Mouse (Mus musculus): ENCODE measurements around the gene Hinfp. TPM values are rescaled to one million over a fixed set of nuclear protein-coding genes. Genes with fewer than 3 reads are reported as not detected.
A peak's percentile ranks its signal among the peaks of the same experiment; 100 is the strongest.
"Not testable (repeated sequence)": the region's sequence is repeated elsewhere in the genome, so short reads cannot be mapped to it uniquely, and the experiment has no call there.

Hinfp gene
- polyA plus RNA-seq, 1 experiment from 2014 or later, result 31.4 TPM

DNA sequence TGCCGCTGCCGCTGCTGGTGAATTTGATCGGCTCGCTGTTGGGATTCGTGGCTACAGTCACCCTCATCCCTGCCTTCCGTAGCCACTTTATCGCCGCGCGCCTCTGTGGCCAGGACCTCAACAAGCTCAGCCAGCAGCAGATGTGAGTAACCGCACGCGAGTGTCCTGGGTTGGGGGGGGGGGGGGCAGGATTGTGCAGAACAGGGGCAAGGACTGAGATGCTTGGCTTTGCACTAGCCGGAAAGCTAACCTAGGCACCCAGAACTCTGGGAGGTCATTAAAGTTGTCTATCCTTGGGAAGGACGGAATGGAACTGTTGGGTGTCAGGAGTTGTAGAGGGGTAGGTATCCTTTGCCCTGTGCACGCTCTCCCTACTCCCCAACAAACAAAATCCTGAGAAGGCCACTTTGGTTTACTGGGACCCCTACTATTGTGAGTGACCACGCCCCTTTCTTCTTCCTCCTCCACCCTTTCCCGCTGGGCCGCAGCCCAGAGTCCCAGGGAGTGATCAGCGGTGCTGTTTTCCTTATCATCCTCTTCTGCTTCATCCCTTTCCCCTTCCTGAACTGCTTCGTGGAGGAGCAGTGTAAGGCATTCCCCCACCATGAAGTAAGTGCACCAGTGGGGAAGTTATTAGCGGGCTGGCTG, 21.7 kb upstream of the Hinfp start:
- peak overlapping the region; percentile 94 for H3K27ac ChIP-seq
- peak overlapping the region; percentile 86 for H3K4me3 ChIP-seq
- peaks cover 34% of the 10 kb centered on the region for H3K36me3 ChIP-seq
- no peaks in the 10 kb centered on the region for H3K27me3 ChIP-seq
- no peaks in the 10 kb centered on the region for H3K9me3 ChIP-seq
- peak; percentile 43 for ATAC-seq (ENCODE audit: low FRiP score)
- H3K4me1 ChIP-seq (replicated peaks), result peaks cover 15% of the 10 kb centered on the region
- peak overlapping the region; percentile 92 for H3K9ac ChIP-seq
- H3K4me2 ChIP-seq, result peak overlapping the region; percentile 88
- under 1% methylated on average over 22 of the region's 22 CpGs for whole genome bisulfite sequencing

DNA sequence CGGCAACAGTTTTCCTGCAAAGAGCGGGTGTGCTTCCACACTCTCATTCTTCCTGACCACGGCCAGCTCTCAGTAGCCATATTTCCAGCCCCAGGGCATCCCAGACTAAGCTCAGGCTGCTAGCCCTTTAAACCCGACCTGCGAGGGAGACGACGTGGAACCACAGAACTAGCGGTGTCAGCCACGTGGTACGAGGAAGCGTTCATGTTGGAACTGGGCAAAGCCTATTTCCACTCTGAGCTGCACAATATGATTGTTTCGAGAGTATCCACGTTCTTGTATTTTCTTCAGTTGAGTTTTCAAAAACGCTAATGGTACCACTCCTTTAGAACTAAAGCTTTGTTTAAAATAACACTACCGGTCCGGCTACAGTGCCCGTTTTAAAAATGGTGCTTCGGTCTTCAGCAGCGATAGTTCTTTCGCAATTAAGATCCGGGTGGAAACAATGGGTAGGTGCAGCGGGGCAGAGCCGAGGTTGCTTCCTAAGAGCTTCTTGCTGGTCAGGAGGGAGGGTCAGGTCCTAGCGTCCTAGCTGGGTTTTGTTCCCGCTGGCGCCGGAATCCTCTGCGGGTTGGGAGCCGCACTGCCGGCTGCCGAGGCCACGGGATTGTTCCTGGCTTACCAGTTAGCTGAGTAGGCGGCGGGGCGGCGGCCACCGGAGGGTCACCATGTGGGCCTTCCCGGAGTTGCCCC, 21.0 kb upstream of the Hinfp start:
- Histone ChIP-seq H3K27ac (peak overlapping the region; percentile 94), H3K9ac (peak overlapping the region; percentile 92), H3K36me3 (peaks cover 28% of the 10 kb centered on the region), H3K4me3 (peak overlapping the region; percentile 86), H3K27me3 (no peaks in the 10 kb centered on the region), H3K9me3 (no peaks in the 10 kb centered on the region), H3K4me2 (peak overlapping the region; percentile 88), H3K4me1 (replicated peaks) (peaks cover 15% of the 10 kb centered on the region)
- under 1% methylated on average over 38 of the region's 38 CpGs for WGBS
- peak; percentile 94 for ATAC-seq (ENCODE audit: low FRiP score)

DNA sequence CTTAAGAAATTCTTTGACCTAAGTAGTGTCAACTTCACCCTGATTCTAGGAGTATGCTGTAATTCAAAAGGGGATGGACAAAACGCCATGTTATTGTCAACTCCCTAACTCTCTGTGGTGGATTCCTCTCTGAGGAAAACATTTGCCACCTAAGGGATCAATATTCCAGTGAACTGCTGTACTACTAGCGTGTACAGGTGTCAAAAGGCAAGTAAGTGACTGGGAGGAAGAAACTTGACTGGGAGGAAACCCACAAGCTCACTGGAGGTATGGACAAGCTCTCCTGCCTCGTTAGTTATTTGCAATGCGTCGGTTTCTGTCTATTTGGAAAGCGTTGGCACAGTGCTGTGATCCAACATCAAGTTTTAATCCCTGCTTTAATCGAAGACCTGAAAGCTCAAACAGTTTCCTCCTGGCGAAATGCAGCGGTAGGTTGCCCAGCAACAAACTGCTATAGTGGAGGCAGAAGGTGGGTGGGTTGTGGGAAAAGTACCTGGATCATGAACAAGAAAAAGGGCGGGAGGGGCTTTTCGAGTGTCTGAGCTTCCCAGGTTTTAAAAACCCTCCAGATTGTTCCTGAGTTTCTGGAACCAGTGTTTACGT, 20.4 kb upstream of the Hinfp start, which contains the start of gene Dpagt1:
Gene Dpagt1, plus strand, starts transcription at position 252 of the 603 bp plus-strand sequence.
- H3K27ac ChIP-seq, result peak within 1 kb of the TSS; percentile 94
- peak; percentile 53; the same call in 1 of the 2 replicates for ATAC-seq (ENCODE audit: low FRiP score)
- H3K9me3 ChIP-seq, result no peaks in the 10 kb centered on the region
- H3K27me3 ChIP-seq, result no peaks in the 10 kb centered on the region
- peak within 1 kb of the TSS; percentile 88 for H3K4me2 ChIP-seq
- H3K36me3 ChIP-seq, result peaks cover 21% of the 10 kb centered on the region
- H3K4me1 ChIP-seq (replicated peaks), result peaks cover 18% of the 10 kb centered on the region
- peak within 1 kb of the TSS; percentile 92 for H3K9ac ChIP-seq
- 6% methylated on average over 12 of the region's 12 CpGs for WGBS
- peak within 1 kb of the TSS; percentile 86 for H3K4me3 ChIP-seq

DNA sequence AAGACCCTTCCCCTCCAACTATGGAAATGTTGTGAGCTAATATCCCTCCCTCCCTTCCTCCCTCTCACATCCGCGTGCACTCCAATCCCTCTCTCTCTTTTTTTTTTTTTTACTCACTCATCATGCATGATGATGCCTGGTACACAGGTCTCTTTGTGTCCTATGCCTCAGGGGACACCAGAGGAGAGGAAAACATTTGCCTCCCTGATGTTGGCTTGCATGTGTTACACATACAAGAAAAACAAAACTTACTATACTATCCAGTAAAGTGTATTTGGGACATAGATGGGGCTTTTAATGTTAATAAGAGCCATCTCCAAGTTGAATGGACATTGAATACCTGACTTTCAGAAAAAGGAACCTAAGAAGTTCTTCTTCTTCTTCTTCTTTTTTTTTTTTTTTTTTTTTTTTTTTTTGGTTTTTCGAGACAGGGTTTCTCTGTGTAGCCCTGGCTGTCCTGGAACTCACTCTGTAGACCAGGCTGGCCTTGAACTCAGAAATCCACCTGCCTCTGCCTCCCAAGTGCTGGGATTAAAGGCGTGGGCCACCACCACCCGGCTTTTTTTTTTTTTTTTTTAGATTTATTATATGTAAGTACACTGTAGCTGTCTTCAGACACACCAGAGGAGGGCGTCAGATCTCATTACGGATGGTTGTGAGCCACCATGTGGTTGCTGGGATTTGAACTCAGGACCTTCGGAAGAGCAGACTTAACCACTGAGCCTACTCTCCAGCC, 19.7 kb upstream of the Hinfp start:
- Histone ChIP-seq H3K4me3 (peak overlapping the region; percentile 86), H3K4me2 (peak overlapping the region; percentile 88), H3K4me1 (replicated peaks) (peaks cover 23% of the 10 kb centered on the region), H3K9ac (peak overlapping the region; percentile 92; the same call in 1 of the 2 replicates), H3K36me3 (peaks cover 15% of the 10 kb centered on the region), H3K27ac (peak overlapping the region; percentile 94; the same call in 1 of the 2 replicates)
- ATAC-seq (ENCODE audit: low FRiP score); H3K27me3 ChIP-seq; H3K9me3 ChIP-seq: not testable (repeated sequence)
- WGBS, result 71% methylated on average over 7 of the region's 8 CpGs

DNA sequence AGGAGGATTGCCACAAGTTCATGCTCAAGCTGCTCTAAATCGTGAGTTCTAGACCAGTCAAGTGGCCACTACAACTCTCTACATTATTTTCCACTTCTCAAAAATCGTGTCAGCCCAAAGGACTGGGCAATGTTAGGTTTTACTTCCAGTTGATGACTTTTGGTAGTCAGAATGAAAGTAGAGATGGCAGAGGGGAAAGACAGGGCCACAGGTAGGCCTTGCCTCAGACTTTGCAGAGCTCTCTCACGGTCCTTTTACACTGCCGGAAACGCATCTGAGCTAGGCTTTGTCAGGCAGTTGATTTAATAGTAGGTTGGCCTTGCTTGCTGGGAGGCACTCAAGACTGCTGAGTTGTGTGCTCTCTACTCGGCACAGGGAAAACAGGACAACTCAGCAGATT, 18.7 kb upstream of the Hinfp start:
- ATAC-seq (ENCODE audit: low FRiP score), result no peak
- H3K27ac ChIP-seq, result no peak overlapping the region
- no peaks in the 10 kb centered on the region for H3K9me3 ChIP-seq
- no peak overlapping the region for H3K4me3 ChIP-seq
- peaks cover 5% of the 10 kb centered on the region for H3K36me3 ChIP-seq
- no peak overlapping the region for H3K9ac ChIP-seq
- H3K27me3 ChIP-seq, result no peaks in the 10 kb centered on the region
- peaks cover 26% of the 10 kb centered on the region for H3K4me1 ChIP-seq (replicated peaks)
- no peak overlapping the region for H3K4me2 ChIP-seq
- WGBS, result 82% methylated on average over 6 of the region's 6 CpGs

DNA sequence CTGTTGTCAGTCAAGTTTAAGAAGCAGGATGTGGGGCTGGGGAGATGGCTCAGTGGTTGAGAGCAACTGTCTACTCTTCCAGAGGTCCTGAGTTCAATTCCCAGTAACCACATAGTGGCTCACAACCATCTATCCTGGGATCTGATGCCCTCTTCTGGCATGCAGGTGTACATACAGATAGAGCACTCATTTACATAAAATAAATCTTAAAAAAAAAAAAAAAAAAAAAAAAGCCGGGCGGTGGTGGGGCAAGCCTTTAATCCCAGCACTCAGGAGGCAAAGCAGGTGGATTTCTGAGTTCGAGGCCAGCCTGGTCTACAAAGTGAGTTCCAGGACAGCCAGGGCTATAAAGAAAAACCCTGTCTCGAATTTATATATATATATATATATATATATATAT, 18.2 kb upstream of the Hinfp start:
- not testable (repeated sequence) for H3K9me3 ChIP-seq; H3K9ac ChIP-seq; H3K4me3 ChIP-seq; H3K27ac ChIP-seq; H3K36me3 ChIP-seq; H3K27me3 ChIP-seq; H3K4me2 ChIP-seq; ATAC-seq (ENCODE audit: low FRiP score)
- H3K4me1 ChIP-seq (replicated peaks), result peaks cover 31% of the 10 kb centered on the region
- 72% methylated on average over 4 of the region's 4 CpGs for WGBS

GRCm38 (mm10) chr9:44320799-44321133, 15.3 kb upstream of the Hinfp start:
- 19% methylated on average over 6 of the region's 6 CpGs for WGBS
- Histone ChIP-seq H3K4me3 (peak overlapping the region; percentile 97), H3K9me3 (no peaks in the 10 kb centered on the region), H3K4me1 (replicated peaks) (peaks cover 41% of the 10 kb centered on the region), H3K27me3 (no peaks in the 10 kb centered on the region), H3K27ac (peak overlapping the region; percentile 83), H3K4me2 (peak overlapping the region; percentile 94), H3K36me3 (peaks cover 17% of the 10 kb centered on the region), H3K9ac (peak overlapping the region; percentile 98)
- peak; percentile 4 for ATAC-seq (ENCODE audit: low FRiP score)

DNA sequence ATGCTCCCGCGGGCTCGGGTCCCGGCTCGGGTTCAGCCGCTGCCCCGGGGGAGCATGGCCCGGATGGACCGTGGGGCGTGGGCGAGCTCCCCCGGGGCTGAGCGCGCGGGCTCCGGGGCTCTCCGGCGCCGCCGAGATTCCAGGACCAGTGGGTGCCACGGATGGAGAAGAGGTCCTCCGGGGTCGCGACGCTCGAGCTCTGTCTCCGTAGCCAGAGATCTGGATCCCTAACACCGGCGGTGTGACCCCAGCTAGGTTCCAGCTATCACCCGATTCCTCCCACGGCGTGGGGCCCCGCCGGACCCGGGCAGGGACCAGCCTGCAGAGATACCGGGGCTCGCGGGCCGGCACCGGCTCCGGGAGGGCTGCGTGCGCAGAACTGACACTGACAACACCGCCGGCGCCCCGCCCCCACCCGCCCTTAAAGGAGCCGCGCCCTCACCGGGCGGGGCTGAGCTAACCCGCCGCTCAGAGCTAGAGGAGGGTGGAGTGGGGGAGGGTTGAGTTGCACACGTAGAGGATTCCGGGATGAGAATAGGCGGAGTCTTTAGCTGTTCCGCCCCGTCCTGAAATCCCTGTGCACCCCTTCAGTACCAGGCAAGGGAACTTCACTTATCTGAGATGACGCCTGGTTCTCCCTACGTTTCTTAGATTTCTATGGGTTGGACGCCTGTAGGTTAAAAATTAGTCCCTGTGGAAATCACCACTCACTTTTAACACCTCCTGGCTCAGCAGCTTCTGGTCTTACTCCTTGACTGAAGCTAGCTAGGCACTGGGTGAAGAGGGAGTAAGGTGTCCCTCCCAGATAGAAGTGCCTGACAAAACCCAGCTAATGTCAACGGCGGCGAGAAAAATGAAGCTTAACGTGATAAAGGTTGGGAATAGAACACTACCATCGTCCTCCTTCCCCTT, 14.7 kb upstream of the Hinfp start, which contains the start of gene C2cd2l:
Gene C2cd2l, minus strand, starts transcription at position 399 of the 912 bp plus-strand sequence.
- H3K9me3 ChIP-seq, result no peaks in the 10 kb centered on the region
- H3K9ac ChIP-seq, result peak within 1 kb of the TSS; percentile 98
- H3K27me3 ChIP-seq, result no peaks in the 10 kb centered on the region
- peak within 1 kb of the TSS; percentile 97 for H3K4me3 ChIP-seq
- peak within 1 kb of the TSS; percentile 89 for H3K27ac ChIP-seq
- ATAC-seq (ENCODE audit: low FRiP score), result peak; percentile 98
- peak within 1 kb of the TSS; percentile 94 for H3K4me2 ChIP-seq
- H3K36me3 ChIP-seq, result peaks cover 23% of the 10 kb centered on the region
- peaks cover 38% of the 10 kb centered on the region for H3K4me1 ChIP-seq (replicated peaks)
- WGBS, result under 1% methylated on average over 66 of the region's 67 CpGs

DNA sequence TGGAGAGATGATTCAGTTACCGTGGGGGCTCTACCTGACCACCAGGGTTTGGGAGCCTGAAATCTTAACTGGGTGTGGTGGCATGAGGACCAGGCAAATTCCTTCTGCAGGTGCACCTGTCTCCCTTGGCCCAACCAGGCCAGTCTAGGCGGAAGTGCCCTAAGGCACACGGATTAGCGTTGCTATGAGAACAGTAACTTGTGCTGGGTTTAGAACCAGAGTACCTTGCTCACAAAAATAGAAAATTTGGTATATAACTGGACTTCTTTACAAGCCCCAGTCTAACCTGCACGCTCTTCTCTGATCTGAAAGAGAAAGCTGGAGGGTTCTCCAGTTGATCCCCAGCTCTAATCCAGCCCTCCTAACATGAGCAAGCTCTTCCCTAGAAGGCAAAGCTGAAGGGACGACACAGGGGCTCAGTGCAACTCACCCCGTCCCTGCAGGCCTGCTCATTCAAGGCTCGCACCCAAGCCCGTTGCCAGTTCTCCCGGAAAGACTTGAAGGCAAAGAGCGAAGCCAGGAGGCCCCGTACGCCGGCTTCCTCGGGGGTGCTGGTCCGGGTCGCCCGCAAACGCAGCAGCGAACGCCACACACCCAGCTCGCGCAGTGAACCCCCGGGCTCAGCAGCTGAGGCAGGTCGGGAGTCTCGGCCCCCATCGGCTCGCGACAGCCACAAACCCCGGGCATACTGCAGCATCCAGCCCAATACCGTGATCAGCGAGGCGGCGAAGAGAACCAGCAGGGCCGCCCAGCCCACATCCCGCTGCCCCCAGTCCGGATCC, 13.8 kb upstream of the Hinfp start:
- peak overlapping the region; percentile 98 for H3K9ac ChIP-seq
- peak overlapping the region; percentile 94 for H3K4me2 ChIP-seq
- H3K4me3 ChIP-seq, result peak overlapping the region; percentile 97
- H3K36me3 ChIP-seq, result peaks cover 32% of the 10 kb centered on the region
- peak; percentile 2; the same call in 1 of the 2 replicates for ATAC-seq (ENCODE audit: low FRiP score)
- H3K27me3 ChIP-seq, result no peaks in the 10 kb centered on the region
- no peaks in the 10 kb centered on the region for H3K9me3 ChIP-seq
- peaks cover 39% of the 10 kb centered on the region for H3K4me1 ChIP-seq (replicated peaks)
- H3K27ac ChIP-seq, result peak overlapping the region; percentile 89
- 3% methylated on average over 37 of the region's 37 CpGs for WGBS

DNA sequence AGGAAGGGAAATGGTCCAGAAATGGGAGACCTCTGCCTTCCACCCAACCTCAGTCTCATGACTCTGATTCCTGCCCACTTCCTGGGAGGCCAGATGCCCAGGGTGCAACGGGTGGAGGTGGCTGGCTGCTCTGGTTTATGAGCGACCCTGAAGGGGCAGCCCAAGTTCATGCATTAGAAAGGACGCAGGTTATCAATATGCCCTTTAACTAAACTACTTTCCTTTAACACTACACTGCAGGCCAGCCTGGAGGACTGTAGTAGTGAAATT, 13.3 kb upstream of the Hinfp start:
- ATAC-seq (ENCODE audit: low FRiP score), result no peak
- Histone ChIP-seq H3K4me1 (replicated peaks) (peaks cover 44% of the 10 kb centered on the region), H3K4me3 (peak overlapping the region; percentile 97), H3K27ac (no peak overlapping the region), H3K9ac (peak overlapping the region; percentile 98), H3K4me2 (peak overlapping the region; percentile 94), H3K9me3 (no peaks in the 10 kb centered on the region), H3K27me3 (no peaks in the 10 kb centered on the region), H3K36me3 (peaks cover 37% of the 10 kb centered on the region)
- WGBS, result 35% methylated on average over 3 of the region's 3 CpGs

All from hindbrain, embryonic 13.5 days (tissue).